Mouse (Mus musculus): ENCODE results near the gene Fxyd4. TPM values are rescaled to one million over a fixed set of nuclear protein-coding genes. Genes with fewer than 3 reads are reported as not detected.

Fxyd4 gene
- polyA plus RNA-seq, 1 experiment from 2014 or later: 3.0 TPM

GRCm38 (mm10) chr6:117914541-117914940 is 23.0 kb downstream of the Fxyd4 start:
- Histone ChIP-seq H3K27me3 (no peaks in the 10 kb centered on the region), H3K9ac (no peak overlapping the region), H3K4me3 (no peak overlapping the region), H3K4me1 (peaks cover 40% of the 10 kb centered on the region), H3K27ac (no peak overlapping the region), H3K9me3 (replicated peaks) (no peaks in the 10 kb centered on the region), H3K4me2 (no peak overlapping the region), H3K36me3 (ENCODE audit: poor library complexity, severe bottlenecking) (no peaks in the 10 kb centered on the region)
- ATAC-seq: no peak

- no peaks in the 10 kb centered on the region for H3K9me3 ChIP-seq (replicated peaks)
- 92% methylated on average over 6 of the region's 6 CpGs for WGBS
- no peaks in the 10 kb centered on the region for H3K27me3 ChIP-seq
These were observed 27.3 kb downstream of the Fxyd4 start for GRCm38 (mm10) chr6:117910120-117910661.

DNA sequence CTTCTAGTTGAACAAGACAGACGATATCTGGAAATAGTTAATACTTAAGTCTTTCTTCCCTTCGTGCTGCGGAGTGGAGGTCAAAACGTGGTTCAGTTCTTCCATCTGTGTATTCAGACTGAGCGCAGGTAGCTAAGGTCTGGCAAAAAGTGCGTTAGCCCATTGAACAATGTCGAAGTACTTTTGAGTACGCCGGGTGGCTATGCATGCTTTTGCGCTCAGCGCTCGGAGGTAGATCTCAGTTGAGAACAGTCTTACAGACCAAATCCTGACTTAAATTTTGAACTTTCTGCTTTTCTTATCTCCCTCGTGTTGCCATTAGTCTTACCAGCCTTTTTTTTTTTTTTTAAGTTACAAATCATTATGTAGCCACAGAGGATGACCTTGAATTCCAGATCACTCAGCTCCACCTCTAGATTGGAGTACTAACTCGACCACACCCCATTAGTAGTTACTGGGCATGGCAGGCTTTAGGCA is 29.0 kb downstream of the Fxyd4 start:
- Histone ChIP-seq H3K4me2 (peak overlapping the region; percentile 85), H3K9ac (peak overlapping the region; percentile 94), H3K27ac (no peak overlapping the region), H3K36me3 (ENCODE audit: poor library complexity, severe bottlenecking) (no peaks in the 10 kb centered on the region), H3K4me3 (peak overlapping the region; percentile 99), H3K4me1 (peaks cover 31% of the 10 kb centered on the region), H3K9me3 (replicated peaks) (no peaks in the 10 kb centered on the region), H3K27me3 (no peaks in the 10 kb centered on the region)
- ATAC-seq: no peak
- WGBS: under 1% methylated on average over 14 of the region's 14 CpGs

More at GRCm38 (mm10) chr6:117910120-117910661, 27.3 kb downstream of the Fxyd4 start:
- H3K4me1 ChIP-seq: peaks cover 32% of the 10 kb centered on the region
- ATAC-seq: no peak
- H3K4me2 ChIP-seq: peak overlapping the region; percentile 6; the same call in 1 of the 2 replicates
- no peak overlapping the region for H3K9ac ChIP-seq
- H3K36me3 ChIP-seq (ENCODE audit: poor library complexity, severe bottlenecking): no peaks in the 10 kb centered on the region
- H3K27ac ChIP-seq: no peak overlapping the region
- H3K4me3 ChIP-seq: no peak overlapping the region

DNA sequence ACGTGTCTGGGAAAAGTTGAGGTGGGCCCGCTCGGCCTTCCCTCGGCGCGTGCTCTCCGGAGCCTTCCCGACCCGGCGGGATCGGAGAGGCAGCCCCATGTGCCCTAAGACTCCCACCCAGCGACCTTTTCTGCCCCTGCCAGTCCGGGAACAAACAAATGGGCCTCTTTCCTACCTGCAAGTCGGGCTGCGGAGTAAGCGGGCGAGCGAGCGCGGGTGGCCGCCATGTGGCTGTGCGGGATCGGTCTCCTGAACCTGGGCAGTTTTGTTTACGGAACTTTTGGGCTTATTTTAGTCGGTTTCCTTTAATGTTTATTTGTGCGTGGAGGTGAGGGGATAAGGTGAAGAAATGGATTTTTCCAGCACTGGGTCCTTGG is 29.5 kb downstream of the Fxyd4 start:
- no peak for ATAC-seq
- H3K4me2 ChIP-seq: peak overlapping the region; percentile 85
- no peaks in the 10 kb centered on the region for H3K36me3 ChIP-seq (ENCODE audit: poor library complexity, severe bottlenecking)
- 0% methylated on average over 26 of the region's 26 CpGs for WGBS
- 0 out of 2 replicates have a peak overlapping the region, but pooled peaks have one; percentile 87 for H3K27ac ChIP-seq
- peak overlapping the region; percentile 94 for H3K9ac ChIP-seq
- H3K4me3 ChIP-seq: peak overlapping the region; percentile 99
- peaks cover 31% of the 10 kb centered on the region for H3K4me1 ChIP-seq
- no peaks in the 10 kb centered on the region for H3K9me3 ChIP-seq (replicated peaks)
- no peaks in the 10 kb centered on the region for H3K27me3 ChIP-seq

DNA sequence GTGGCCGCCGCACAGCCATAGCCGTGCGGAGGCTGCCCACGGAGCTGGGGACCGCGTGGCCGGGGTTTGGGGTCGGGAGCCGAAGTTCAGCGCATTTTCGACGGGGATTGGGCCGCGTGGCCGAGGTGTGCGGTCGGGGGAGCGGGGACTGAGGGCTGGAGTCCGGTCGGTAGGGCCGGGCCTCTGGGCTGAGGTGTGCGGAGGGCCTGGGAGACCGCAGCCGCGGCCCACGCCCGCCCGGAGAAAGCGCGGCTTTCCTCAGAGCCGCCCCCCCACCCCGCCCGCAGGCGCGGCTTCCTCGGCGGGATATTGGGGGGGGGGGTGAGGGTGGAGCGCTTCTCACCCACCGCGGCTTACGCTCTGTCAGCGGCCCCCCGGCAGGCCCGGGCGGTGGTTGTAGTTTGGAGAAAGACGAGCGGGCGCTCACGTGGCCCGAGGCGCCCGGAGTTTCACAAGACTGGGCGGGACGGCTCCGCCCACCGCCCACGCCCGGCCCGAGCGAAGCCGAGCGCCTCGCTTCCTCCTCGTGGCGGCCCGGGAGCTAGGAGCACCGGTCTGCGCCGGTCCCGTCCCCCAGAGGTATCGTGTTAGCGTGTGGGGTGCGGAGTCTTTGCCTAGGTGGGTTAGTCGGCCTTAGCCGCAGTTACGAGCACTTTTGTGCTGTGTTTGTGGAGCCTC is 30.1 kb downstream of the Fxyd4 start:
- Histone ChIP-seq H3K4me2 (peak overlapping the region; percentile 85), H3K27me3 (no peaks in the 10 kb centered on the region), H3K4me3 (peak overlapping the region; percentile 99), H3K9ac (peak overlapping the region; percentile 94), H3K36me3 (ENCODE audit: poor library complexity, severe bottlenecking) (no peaks in the 10 kb centered on the region), H3K9me3 (replicated peaks) (no peaks in the 10 kb centered on the region), H3K4me1 (peaks cover 31% of the 10 kb centered on the region), H3K27ac (peak overlapping the region; percentile 87)
- WGBS: under 1% methylated on average over 58 of the region's 77 CpGs
- peak; percentile 52 for ATAC-seq

- H3K9ac ChIP-seq: peak overlapping the region; percentile 94
- no peaks in the 10 kb centered on the region for H3K9me3 ChIP-seq (replicated peaks)
- peak; percentile 99 for ATAC-seq
- peaks cover 31% of the 10 kb centered on the region for H3K4me1 ChIP-seq
- H3K27me3 ChIP-seq: no peaks in the 10 kb centered on the region
- H3K36me3 ChIP-seq (ENCODE audit: poor library complexity, severe bottlenecking): no peaks in the 10 kb centered on the region
- under 1% methylated on average over 55 of the region's 68 CpGs for WGBS
- H3K4me2 ChIP-seq: peak overlapping the region; percentile 85
- H3K4me3 ChIP-seq: peak overlapping the region; percentile 99
- peak overlapping the region; percentile 87 for H3K27ac ChIP-seq
These were observed 30.8 kb downstream of the Fxyd4 start for GRCm38 (mm10) chr6:117906590-117907271.

GRCm38 (mm10) chr6:117906015-117906531 is 31.4 kb downstream of the Fxyd4 start:
- H3K9me3 ChIP-seq (replicated peaks): no peaks in the 10 kb centered on the region
- under 1% methylated on average over 25 of the region's 25 CpGs for WGBS
- peaks cover 31% of the 10 kb centered on the region for H3K4me1 ChIP-seq
- ATAC-seq: peak; percentile 52
- peak overlapping the region; percentile 69 for H3K27ac ChIP-seq
- H3K4me2 ChIP-seq: peak overlapping the region; percentile 61
- H3K9ac ChIP-seq: peak overlapping the region; percentile 70
- no peaks in the 10 kb centered on the region for H3K36me3 ChIP-seq (ENCODE audit: poor library complexity, severe bottlenecking)
- H3K4me3 ChIP-seq: peak overlapping the region; percentile 99
- no peaks in the 10 kb centered on the region for H3K27me3 ChIP-seq

DNA sequence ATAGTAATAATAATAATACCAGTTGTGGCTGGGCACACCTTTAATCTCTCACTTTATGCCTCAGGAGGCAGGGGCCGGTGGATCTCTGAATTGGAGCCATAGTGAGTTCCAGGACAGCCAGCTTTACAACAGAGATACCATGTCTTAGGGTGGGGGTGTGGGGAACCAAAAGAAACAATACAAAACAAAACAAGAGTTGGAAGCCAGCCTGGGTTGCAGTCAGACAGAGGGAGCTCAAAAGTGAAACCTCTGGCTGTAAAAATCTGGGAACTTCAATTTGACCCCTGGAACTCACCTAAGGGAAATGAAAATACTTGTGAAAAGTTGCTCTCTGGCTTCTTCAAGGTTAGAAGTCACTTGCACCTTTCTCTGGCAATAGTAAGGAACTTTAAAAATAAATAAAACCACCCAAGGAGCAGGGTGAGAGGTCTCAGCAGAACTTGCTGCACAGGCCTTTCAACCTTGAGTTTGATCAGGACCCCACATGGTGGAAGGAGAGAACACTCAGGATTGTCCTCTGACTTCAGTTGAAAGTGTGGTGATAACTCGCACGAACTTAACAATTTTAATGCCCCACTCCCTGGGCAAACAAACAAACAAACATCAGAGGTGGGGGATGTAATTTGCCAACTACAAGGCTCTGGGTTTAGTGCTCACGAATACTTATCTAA is 32.1 kb downstream of the Fxyd4 start:
- H3K4me3 ChIP-seq: peak overlapping the region; percentile 99
- H3K36me3 ChIP-seq (ENCODE audit: poor library complexity, severe bottlenecking): no peaks in the 10 kb centered on the region
- H3K27me3 ChIP-seq: no peaks in the 10 kb centered on the region
- H3K4me1 ChIP-seq: peaks cover 31% of the 10 kb centered on the region
- 25% methylated on average over 4 of the region's 4 CpGs for WGBS
- no peak overlapping the region for H3K27ac ChIP-seq
- no peak for ATAC-seq
- no peaks in the 10 kb centered on the region for H3K9me3 ChIP-seq (replicated peaks)
- H3K4me2 ChIP-seq: peak overlapping the region; percentile 61
- peak overlapping the region; percentile 70; the same call in 1 of the 2 replicates for H3K9ac ChIP-seq

DNA sequence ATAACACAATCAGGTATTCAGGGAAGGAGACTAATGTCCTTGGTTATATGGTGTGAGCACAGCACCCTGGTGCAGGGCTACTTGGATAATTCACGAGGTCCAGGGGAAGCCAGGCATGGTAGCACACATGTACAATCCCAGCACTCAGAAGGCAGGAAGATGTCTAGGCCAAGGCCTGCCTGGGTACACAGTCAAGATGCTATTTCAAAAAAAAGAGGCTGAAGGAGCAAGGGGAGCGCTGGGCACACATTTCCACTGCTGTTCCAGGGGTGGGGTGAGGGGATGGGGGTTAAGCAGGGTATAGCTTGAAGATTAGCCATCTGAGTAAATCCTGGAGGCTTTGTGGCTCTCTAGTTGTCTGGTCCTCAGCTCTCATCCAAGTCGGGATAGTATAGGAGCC is 33.7 kb downstream of the Fxyd4 start:
- Histone ChIP-seq H3K36me3 (ENCODE audit: poor library complexity, severe bottlenecking) (no peaks in the 10 kb centered on the region), H3K27me3 (no peaks in the 10 kb centered on the region), H3K9me3 (replicated peaks) (no peaks in the 10 kb centered on the region), H3K4me1 (peaks cover 20% of the 10 kb centered on the region), H3K4me2 (no peak overlapping the region), H3K4me3 (no peak overlapping the region), H3K9ac (no peak overlapping the region), H3K27ac (no peak overlapping the region)
- WGBS: 75% methylated on average over 3 of the region's 3 CpGs
- ATAC-seq: no peak

DNA sequence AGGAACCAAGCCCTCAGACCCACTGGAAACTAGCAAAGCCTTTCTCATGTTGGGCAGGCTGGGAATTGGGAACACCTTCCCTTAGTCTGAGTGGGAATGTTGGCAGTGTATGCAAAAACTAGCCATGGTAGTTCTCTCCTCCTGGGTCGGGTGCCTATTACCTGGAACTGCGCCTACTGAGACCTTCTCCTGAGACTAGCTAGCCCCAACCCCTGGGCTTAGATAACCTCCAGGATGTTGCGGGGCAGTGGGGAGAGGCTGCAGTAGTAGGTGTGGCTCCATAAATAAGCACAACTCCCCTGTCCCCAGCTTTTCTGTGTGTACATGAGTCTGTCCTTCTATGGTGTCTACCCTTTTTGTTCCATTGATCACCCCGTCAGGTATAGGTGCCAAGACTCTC is 34.9 kb downstream of the Fxyd4 start:
- H3K4me1 ChIP-seq: peaks cover 9% of the 10 kb centered on the region
- H3K4me2 ChIP-seq: no peak overlapping the region
- H3K4me3 ChIP-seq: no peak overlapping the region
- H3K27ac ChIP-seq: no peak overlapping the region
- ATAC-seq: no peak
- H3K36me3 ChIP-seq (ENCODE audit: poor library complexity, severe bottlenecking): no peaks in the 10 kb centered on the region
- 78% methylated on average over 4 of the region's 4 CpGs for WGBS
- no peaks in the 10 kb centered on the region for H3K27me3 ChIP-seq
- H3K9ac ChIP-seq: no peak overlapping the region
- H3K9me3 ChIP-seq (replicated peaks): no peaks in the 10 kb centered on the region

DNA sequence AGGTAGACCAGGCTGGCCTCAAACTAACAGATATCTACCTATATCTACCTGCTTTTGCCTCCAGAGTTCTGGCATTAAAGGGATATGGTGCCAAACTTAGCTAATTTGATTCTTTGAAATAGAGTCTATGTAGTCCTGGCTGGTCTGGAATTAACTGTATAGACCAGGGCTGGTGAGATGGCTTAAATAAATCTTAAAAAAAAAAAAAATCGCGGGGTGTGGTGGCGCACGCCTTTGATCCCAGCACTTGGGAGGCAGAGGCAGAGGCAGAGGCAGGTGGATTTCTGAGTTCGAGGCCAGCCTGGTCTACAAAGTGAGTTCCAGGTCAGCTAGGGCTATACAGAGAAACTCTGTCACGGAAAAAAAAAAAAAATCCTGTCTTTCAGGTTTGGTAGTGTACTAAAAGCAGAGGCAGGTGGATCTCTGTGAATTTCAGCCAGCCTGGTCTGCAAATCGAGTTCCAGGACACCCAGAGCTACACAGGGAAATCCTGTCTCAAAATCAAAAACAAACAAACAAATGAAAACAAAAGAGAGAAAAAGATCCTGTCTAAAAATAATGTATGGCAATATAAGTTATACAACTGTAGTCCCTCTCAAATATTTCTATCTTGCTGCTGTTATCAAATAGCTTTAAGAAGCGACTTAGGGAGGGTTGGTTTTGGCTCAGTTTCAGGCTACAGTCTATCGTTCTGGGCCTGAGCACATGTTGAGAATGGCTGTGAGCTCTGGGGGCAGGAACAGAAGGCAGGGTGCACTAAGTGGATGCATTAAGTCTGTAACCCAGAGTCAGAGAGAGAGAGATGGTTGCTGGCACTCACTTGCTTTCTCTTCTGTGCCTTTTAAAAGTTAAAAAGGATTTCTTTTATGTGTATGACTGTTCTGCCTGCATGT is 35.7 kb downstream of the Fxyd4 start:
- WGBS: 79% methylated on average over 9 of the region's 9 CpGs

More for the DNA sequence above, 35.7 kb downstream of the Fxyd4 start:
- Histone ChIP-seq H3K36me3 (ENCODE audit: poor library complexity, severe bottlenecking) (no peaks in the 10 kb centered on the region), H3K27me3 (no peaks in the 10 kb centered on the region), H3K4me2 (no peak overlapping the region), H3K9ac (no peak overlapping the region), H3K27ac (no peak overlapping the region), H3K4me3 (no peak overlapping the region), H3K9me3 (replicated peaks) (no peaks in the 10 kb centered on the region), H3K4me1 (peaks cover 9% of the 10 kb centered on the region)
- ATAC-seq: no peak

Measured in forebrain, embryonic 13.5 days (tissue).